8 mouse cellular contexts compared by ENCODE assay signal in genomic region chr13:74349566-74350434, GRCm38 (mm10). TPM values are rescaled to one million over a fixed set of nuclear protein-coding genes. Genes with fewer than 3 reads are reported as not detected.
DNase-seq lines count a peak whose midpoint lies in the region; ATAC-seq and TF ChIP-seq lines count a peak whose summit lies in the region.

TSS of gene Sdha (minus strand) at chr13:74350280.
TSS of gene Ccdc127 (plus strand) at chr13:74350309.

- peaks cover 18% of the 10 kb centered on the region for H3K4me1 ChIP-seq in hindbrain, embryonic 10.5 days (replicated peaks)
- H3K4me1 ChIP-seq in lung, postnatal 0 days (ENCODE audit: insufficient read depth, low read depth, low read length), result peaks cover 5% of the 10 kb centered on the region; the same call in 1 of the 2 replicates

- peak; percentile 28 for TF ChIP-seq CTCF in lung, postnatal 0 days (IDR thresholded peaks at IDR 0.05)

- H3K9me3 ChIP-seq in hindbrain, embryonic 10.5 days, result no peaks in the 10 kb centered on the region
- H3K9me3 ChIP-seq in lung, postnatal 0 days (ENCODE audit: low read length), result no peaks in the 10 kb centered on the region

- peak within 1 kb of the TSS; percentile 53 for H3K4me2 ChIP-seq in lung, postnatal 0 days (replicated peaks; ENCODE audit: low read depth, low read length)

- 3% methylated on average over 57 of the region's 57 CpGs for WGBS in hindbrain, embryonic 10.5 days
- 2% methylated on average over 57 of the region's 57 CpGs for WGBS in lung, postnatal 0 days

- no peak for TF ChIP-seq EP300 in lung, postnatal 0 days (IDR thresholded peaks at IDR 0.05)

- peaks cover 25% of the 10 kb centered on the region for H3K36me3 ChIP-seq in hindbrain, embryonic 10.5 days
- H3K36me3 ChIP-seq in lung, postnatal 0 days (ENCODE audit: insufficient read depth, low read length), result no peaks in the 10 kb centered on the region

- no peaks in the 10 kb centered on the region for H3K27me3 ChIP-seq in hindbrain, embryonic 10.5 days (ENCODE audit: insufficient read depth, poor library complexity, severe bottlenecking)
- no peaks in the 10 kb centered on the region for H3K27me3 ChIP-seq in lung, postnatal 0 days (replicated peaks; ENCODE audit: insufficient read depth, low read length)

- peak; percentile 78 for DNase-seq in MEL-GATA-1-ER (ENCODE audit: extremely low read depth, low read depth)
- peak; percentile 97 for DNase-seq in cerebellum, adult 8-10 months
- DNase-seq in hindbrain, embryonic 10.5 days (ENCODE audit: low spot score), result peak; percentile 98
- peak; percentile 95 for DNase-seq in layer of hippocampus, adult 9-11 months
- DNase-seq in lung, postnatal 0 days (ENCODE audit: low spot score), result peak; percentile 98
- DNase-seq in ovary, postnatal 14 days (ENCODE audit: low spot score), result peak; percentile 94
- DNase-seq in thymus, postnatal 14 days, result peak; percentile 97

- peak within 1 kb of the TSS; percentile 77 for H3K4me3 ChIP-seq in hindbrain, embryonic 10.5 days
- H3K4me3 ChIP-seq in lung, postnatal 0 days (ENCODE audit: low read depth, low read length), result peak within 1 kb of the TSS; percentile 71

- peak; percentile 98 for ATAC-seq in frontal cortex, adult (ENCODE audit: low TSS enrichment)
- ATAC-seq in lung, postnatal 0 days, result peak; percentile 99

- peak within 1 kb of the TSS; percentile 95 for H3K27ac ChIP-seq in hindbrain, embryonic 10.5 days
- peak within 1 kb of the TSS; percentile 87 for H3K27ac ChIP-seq in lung, postnatal 0 days (ENCODE audit: low read length)

- H3K9ac ChIP-seq in lung, postnatal 0 days (replicated peaks; ENCODE audit: low read depth), result peak within 1 kb of the TSS; percentile 85

RNA-seq across cellular contexts. Expression of gene Sdha, which starts in this region (rescaled TPM):
- 221 and 266 TPM in 2 replicates for polyA plus RNA-seq in hindbrain, embryonic 10.5 days (2016; fragmentation: Nextera tagmentation; extraction: Ambion mirVana)
- 141 and 162 TPM in 2 replicates for polyA plus RNA-seq in lung, postnatal 0 days (2015; fragmentation: Nextera tagmentation; extraction: Ambion mirVana)

RNA-seq across cellular contexts. Expression of gene Ccdc127, which starts in this region (rescaled TPM):
- polyA plus RNA-seq in hindbrain, embryonic 10.5 days (2016; fragmentation: Nextera tagmentation; extraction: Ambion mirVana), result 46.2 and 53.9 TPM in 2 replicates
- 26.0 and 29.1 TPM in 2 replicates for polyA plus RNA-seq in lung, postnatal 0 days (2015; fragmentation: Nextera tagmentation; extraction: Ambion mirVana)

Comparison
In these comparisons a context has a peak if more than half of its experiments do, and no peak if none do; other contexts are left out.
1. Peak in every context shown above with its lines: DNase-seq, ATAC-seq, H3K4me3 ChIP-seq and H3K27ac ChIP-seq.